Mouse (Mus musculus): ENCODE data around the gene Kpna7. TPM values are rescaled to one million over a fixed set of nuclear protein-coding genes. Genes with fewer than 3 reads are reported as not detected.

Gene Kpna7
- polyA plus RNA-seq, 1 experiment from 2014 or later = not detected

GRCm38 (mm10) chr5:145116916-145117315, 33.1 kb upstream of the Kpna7 start:
- no peak for ATAC-seq (ENCODE audit: insufficient number of reproducible peaks, insufficient read depth, low FRiP score, low TSS enrichment, low read depth)
- H3K27me3 ChIP-seq = no peaks in the 10 kb centered on the region
- no peak overlapping the region for H3K4me3 ChIP-seq
- H3K9me3 ChIP-seq = no peaks in the 10 kb centered on the region
- peak overlapping the region; percentile 20; the same call in 1 of the 2 replicates for H3K4me2 ChIP-seq
- no peaks in the 10 kb centered on the region for H3K36me3 ChIP-seq
- H3K9ac ChIP-seq = no peak overlapping the region
- H3K27ac ChIP-seq = peak overlapping the region; percentile 2; the same call in 1 of the 2 replicates
- peaks cover 25% of the 10 kb centered on the region for H3K4me1 ChIP-seq
- 42% methylated on average over 10 of the region's 10 CpGs for WGBS

- H3K9me3 ChIP-seq = no peaks in the 10 kb centered on the region
- peaks cover 25% of the 10 kb centered on the region for H3K4me1 ChIP-seq
- H3K27ac ChIP-seq = peak overlapping the region; percentile 55; the same call in 1 of the 2 replicates
- ATAC-seq (ENCODE audit: insufficient number of reproducible peaks, insufficient read depth, low FRiP score, low TSS enrichment, low read depth) = no peak
- no peak overlapping the region for H3K4me3 ChIP-seq
- H3K9ac ChIP-seq = no peak overlapping the region
- no peaks in the 10 kb centered on the region for H3K27me3 ChIP-seq
- WGBS = 44% methylated on average over 4 of the region's 4 CpGs
- peaks cover 2% of the 10 kb centered on the region; the same call in 1 of the 2 replicates for H3K36me3 ChIP-seq
- peak overlapping the region; percentile 20; the same call in 1 of the 2 replicates for H3K4me2 ChIP-seq
Measured at GRCm38 (mm10) chr5:145116316-145116715, 32.5 kb upstream of the Kpna7 start.

GRCm38 (mm10) chr5:145115736-145116135, 31.9 kb upstream of the Kpna7 start:
- Histone ChIP-seq H3K27me3 (no peaks in the 10 kb centered on the region), H3K9ac (no peak overlapping the region), H3K4me3 (no peak overlapping the region), H3K27ac (peak overlapping the region; percentile 55; the same call in 1 of the 2 replicates), H3K4me1 (peaks cover 22% of the 10 kb centered on the region), H3K4me2 (0 out of 2 replicates have a peak overlapping the region, but pooled peaks have one; percentile 20), H3K9me3 (no peaks in the 10 kb centered on the region), H3K36me3 (peaks cover 8% of the 10 kb centered on the region)
- WGBS = 94% methylated on average over 5 of the region's 5 CpGs
- no peak for ATAC-seq (ENCODE audit: insufficient number of reproducible peaks, insufficient read depth, low FRiP score, low TSS enrichment, low read depth)

GRCm38 (mm10) chr5:145114606-145115473, 31.0 kb upstream of the Kpna7 start:
- Histone ChIP-seq H3K9me3 (no peaks in the 10 kb centered on the region), H3K27ac (no peak overlapping the region), H3K4me1 (peaks cover 19% of the 10 kb centered on the region), H3K4me3 (peak overlapping the region; percentile 63), H3K4me2 (peak overlapping the region; percentile 87), H3K27me3 (no peaks in the 10 kb centered on the region), H3K36me3 (peaks cover 17% of the 10 kb centered on the region), H3K9ac (peak overlapping the region; percentile 78)
- ATAC-seq (ENCODE audit: insufficient number of reproducible peaks, insufficient read depth, low FRiP score, low TSS enrichment, low read depth) = no peak
- WGBS = 17% methylated on average over 40 of the region's 40 CpGs

- no peaks in the 10 kb centered on the region for H3K27me3 ChIP-seq
- peak; percentile 38 for ATAC-seq (ENCODE audit: insufficient number of reproducible peaks, insufficient read depth, low FRiP score, low TSS enrichment, low read depth)
- H3K4me3 ChIP-seq = peak within 1 kb of the TSS; percentile 63
- peaks cover 24% of the 10 kb centered on the region for H3K36me3 ChIP-seq
- no peaks in the 10 kb centered on the region for H3K9me3 ChIP-seq
- H3K9ac ChIP-seq = peak within 1 kb of the TSS; percentile 78
- no peak within 1 kb of the TSS for H3K27ac ChIP-seq
- peaks cover 19% of the 10 kb centered on the region for H3K4me1 ChIP-seq
- peak within 1 kb of the TSS; percentile 87 for H3K4me2 ChIP-seq
- WGBS = under 1% methylated on average over 47 of the region's 53 CpGs
Measured at GRCm38 (mm10) chr5:145114071-145114605, 30.3 kb upstream of the Kpna7 start, which contains the start of gene Arpc1b. TSS of gene Arpc1b (plus strand) at chr5:145114215.

GRCm38 (mm10) chr5:145113416-145113815, 29.6 kb upstream of the Kpna7 start:
- H3K27me3 ChIP-seq = no peaks in the 10 kb centered on the region
- peaks cover 19% of the 10 kb centered on the region for H3K4me1 ChIP-seq
- no peak overlapping the region for H3K27ac ChIP-seq
- no peak overlapping the region for H3K9ac ChIP-seq
- no peak for ATAC-seq (ENCODE audit: insufficient number of reproducible peaks, insufficient read depth, low FRiP score, low TSS enrichment, low read depth)
- no peaks in the 10 kb centered on the region for H3K9me3 ChIP-seq
- 48% methylated on average over 2 of the region's 2 CpGs for WGBS
- peak overlapping the region; percentile 63 for H3K4me3 ChIP-seq
- H3K36me3 ChIP-seq = peaks cover 30% of the 10 kb centered on the region
- H3K4me2 ChIP-seq = peak overlapping the region; percentile 87

- Histone ChIP-seq H3K4me3 (no peak overlapping the region), H3K9me3 (no peaks in the 10 kb centered on the region), H3K27me3 (no peaks in the 10 kb centered on the region), H3K4me1 (peaks cover 19% of the 10 kb centered on the region), H3K9ac (no peak overlapping the region), H3K4me2 (no peak overlapping the region), H3K27ac (no peak overlapping the region), H3K36me3 (peaks cover 38% of the 10 kb centered on the region)
- ATAC-seq (ENCODE audit: insufficient number of reproducible peaks, insufficient read depth, low FRiP score, low TSS enrichment, low read depth) = no peak
- WGBS = 80% methylated on average over 8 of the region's 8 CpGs
Measured at GRCm38 (mm10) chr5:145112566-145112965, 28.7 kb upstream of the Kpna7 start.

- Histone ChIP-seq H3K4me2 (no peak overlapping the region), H3K9ac (no peak overlapping the region), H3K4me1 (peaks cover 11% of the 10 kb centered on the region; the same call in 1 of the 2 replicates), H3K36me3 (peaks cover 59% of the 10 kb centered on the region), H3K4me3 (no peak overlapping the region), H3K27ac (no peak overlapping the region), H3K27me3 (no peaks in the 10 kb centered on the region), H3K9me3 (no peaks in the 10 kb centered on the region)
- WGBS = 83% methylated on average over 6 of the region's 6 CpGs
- ATAC-seq (ENCODE audit: insufficient number of reproducible peaks, insufficient read depth, low FRiP score, low TSS enrichment, low read depth) = no peak
Measured at GRCm38 (mm10) chr5:145110401-145110800, 26.6 kb upstream of the Kpna7 start.

- Histone ChIP-seq H3K27me3 (no peaks in the 10 kb centered on the region), H3K4me1 (no peaks in the 10 kb centered on the region), H3K4me2 (no peak overlapping the region), H3K9ac (no peak overlapping the region), H3K36me3 (peaks cover 96% of the 10 kb centered on the region), H3K27ac (no peak overlapping the region), H3K4me3 (no peak overlapping the region), H3K9me3 (no peaks in the 10 kb centered on the region)
- ATAC-seq (ENCODE audit: insufficient number of reproducible peaks, insufficient read depth, low FRiP score, low TSS enrichment, low read depth) = no peak
- 91% methylated on average over 9 of the region's 9 CpGs for WGBS
Measured at GRCm38 (mm10) chr5:145105694-145106275, 22.0 kb upstream of the Kpna7 start.

- H3K4me1 ChIP-seq = no peaks in the 10 kb centered on the region
- H3K9me3 ChIP-seq = no peaks in the 10 kb centered on the region
- ATAC-seq (ENCODE audit: insufficient number of reproducible peaks, insufficient read depth, low FRiP score, low TSS enrichment, low read depth) = peak; percentile 35; the same call in 1 of the 2 replicates
- H3K27me3 ChIP-seq = no peaks in the 10 kb centered on the region
- no peak overlapping the region for H3K4me3 ChIP-seq
- WGBS = 48% methylated on average over 9 of the region's 9 CpGs
- H3K36me3 ChIP-seq = peaks cover 96% of the 10 kb centered on the region
- H3K27ac ChIP-seq = no peak overlapping the region
- no peak overlapping the region for H3K4me2 ChIP-seq
- no peak overlapping the region for H3K9ac ChIP-seq
Measured at GRCm38 (mm10) chr5:145104328-145104727, 20.5 kb upstream of the Kpna7 start.

- no peaks in the 10 kb centered on the region for H3K9me3 ChIP-seq
Measured at GRCm38 (mm10) chr5:145102706-145103105, 18.9 kb upstream of the Kpna7 start.

More at GRCm38 (mm10) chr5:145102706-145103105, 18.9 kb upstream of the Kpna7 start:
- Histone ChIP-seq H3K27ac (no peak overlapping the region), H3K27me3 (no peaks in the 10 kb centered on the region), H3K36me3 (peaks cover 96% of the 10 kb centered on the region), H3K4me1 (no peaks in the 10 kb centered on the region), H3K4me3 (no peak overlapping the region), H3K4me2 (no peak overlapping the region), H3K9ac (no peak overlapping the region)
- ATAC-seq (ENCODE audit: insufficient number of reproducible peaks, insufficient read depth, low FRiP score, low TSS enrichment, low read depth) = no peak
- WGBS = 92% methylated on average over 4 of the region's 4 CpGs

All from embryonic facial prominence, embryonic 13.5 days (tissue).